In the genomic region with DNA sequence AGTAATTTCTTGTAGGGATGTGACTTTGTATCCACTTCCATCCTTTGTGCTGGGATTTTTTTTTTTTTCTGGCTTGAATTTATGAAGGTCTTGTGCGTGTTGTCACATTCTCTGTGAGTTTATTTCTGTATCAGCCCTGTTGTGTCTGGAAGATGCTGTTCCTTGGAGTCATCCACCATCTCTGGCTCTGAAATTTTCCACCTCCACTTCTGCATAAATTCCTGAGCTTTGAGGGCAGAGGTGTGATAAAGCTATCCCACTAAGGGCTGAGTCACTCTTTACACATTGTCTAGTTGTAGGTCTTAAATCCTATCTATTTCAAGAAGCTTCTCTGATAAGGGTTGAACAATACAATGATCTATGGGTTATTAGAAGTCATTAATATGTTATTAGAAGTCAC, we compare ENCODE assay signal across 29 mouse cellular contexts.
DNase-seq lines count a peak whose midpoint lies in the region; ATAC-seq lines count a peak whose summit lies in the region.
"Had no signal": no experiment of that assay in that cellular context is flagged by ENCODE, and none has a peak within 500 bp of the region (broad histone marks: within the 10 kb centered on the region; RNA-seq: fewer than 3 reads in every experiment).

No protein-coding gene starts in this region.

- WGBS in intestine, embryonic 15.5 days: 93% methylated on average over 1 of the region's 1 CpGs

- H3K27ac ChIP-seq in intestine, embryonic 15.5 days: no peak overlapping the region
- H3K27ac ChIP-seq: embryonic facial prominence, embryonic 10.5 days; embryonic facial prominence, embryonic 13.5 days; forebrain, embryonic 12.5 days; forebrain, embryonic 15.5 days; heart, adult 2 months; hindbrain, embryonic 12.5 days; hindbrain, embryonic 15.5 days had no signal

- no peaks in the 10 kb centered on the region for H3K27me3 ChIP-seq in intestine, embryonic 15.5 days (replicated peaks)
- H3K27me3 ChIP-seq: CH12.LX; embryonic facial prominence, embryonic 13.5 days; forebrain, embryonic 12.5 days; forebrain, embryonic 15.5 days; hindbrain, embryonic 12.5 days; hindbrain, embryonic 15.5 days; Patski had no signal

- H3K9ac ChIP-seq in intestine, embryonic 15.5 days: no peak overlapping the region
- H3K9ac ChIP-seq: embryonic facial prominence, embryonic 13.5 days; forebrain, embryonic 12.5 days; forebrain, embryonic 15.5 days; hindbrain, embryonic 12.5 days; hindbrain, embryonic 15.5 days had no signal

- DNase-seq in frontal cortex, adult 2 months (ENCODE audit: extremely low spot score in 1 of 2, low spot score in 1 of 2): peak; percentile 32 to 71
- DNase-seq in frontal cortex, postnatal 25 days (ENCODE audit: low spot score in 2 of 2): no peak
- DNase-seq in left cerebral cortex, adult 11 months (ENCODE audit: low spot score): peak; percentile 34
- DNase-seq in left cerebral cortex, postnatal 10 days (ENCODE audit: extremely low spot score in 1 of 2, low spot score in 2 of 2): no peak
- peak; percentile 12 to 31 for DNase-seq in right cerebral cortex, adult 2 months (ENCODE audit: low spot score in 2 of 2)
- DNase-seq in right cerebral cortex, postnatal 10 days (ENCODE audit: low spot score in 2 of 2): no peak
- DNase-seq in right cerebral cortex, postnatal 36 days (ENCODE audit: low spot score in 2 of 2): peak; percentile 7 to 50
- DNase-seq: adrenal gland, adult 2 months; adrenal gland, postnatal 14 days; B cell, adult 2 months; cerebellum, adult 11-12 months; cerebellum, adult 8-10 months; cerebellum, postnatal 10 days; cerebellum, postnatal 36 days; embryo, embryonic 11 days; gastrocnemius, postnatal 25 days; heart, adult 2 months had no signal

- H3K36me3 ChIP-seq in intestine, embryonic 15.5 days: no peaks in the 10 kb centered on the region
- H3K36me3 ChIP-seq: forebrain, embryonic 15.5 days had no signal

- no peak for ATAC-seq in intestine, embryonic 15.5 days
- ATAC-seq: forebrain, embryonic 15.5 days; Patski had no signal

- intact Hi-C loops in left cerebral cortex, postnatal 10 days (cut with DNase I): no loop called here

- no peak overlapping the region for H3K4me3 ChIP-seq in intestine, embryonic 15.5 days (replicated peaks)
- H3K4me3 ChIP-seq: embryonic facial prominence, embryonic 10.5 days; embryonic facial prominence, embryonic 13.5 days; erythroblast, embryonic 14.5 days; forebrain, embryonic 12.5 days; forebrain, embryonic 15.5 days; heart, adult 2 months; hindbrain, embryonic 12.5 days; hindbrain, embryonic 15.5 days had no signal

- no peaks in the 10 kb centered on the region for H3K4me1 ChIP-seq in intestine, embryonic 15.5 days (replicated peaks)
- H3K4me1 ChIP-seq: embryonic facial prominence, embryonic 10.5 days; embryonic facial prominence, embryonic 13.5 days; forebrain, embryonic 12.5 days; forebrain, embryonic 15.5 days; hindbrain, embryonic 12.5 days; hindbrain, embryonic 15.5 days had no signal

- no peak overlapping the region for H3K4me2 ChIP-seq in intestine, embryonic 15.5 days (replicated peaks)
- H3K4me2 ChIP-seq: embryonic facial prominence, embryonic 13.5 days; forebrain, embryonic 12.5 days; forebrain, embryonic 15.5 days; heart, embryonic 11.5 days; hindbrain, embryonic 12.5 days; hindbrain, embryonic 15.5 days had no signal

- no peaks in the 10 kb centered on the region for H3K9me3 ChIP-seq in intestine, embryonic 15.5 days
- H3K9me3 ChIP-seq: embryonic facial prominence, embryonic 10.5 days; embryonic facial prominence, embryonic 13.5 days; forebrain, embryonic 12.5 days; forebrain, embryonic 15.5 days; G1E; hindbrain, embryonic 12.5 days; hindbrain, embryonic 15.5 days had no signal

Comparison
In these comparisons a context has a peak if more than half of its experiments do, and no peak if none do; other contexts are left out.
1. DNase-seq: peak in frontal cortex, adult 2 months (2 of 2), left cerebral cortex, adult 11 months (single experiment), right cerebral cortex, adult 2 months (2 of 2) and right cerebral cortex, postnatal 36 days (2 of 2); none in frontal cortex, postnatal 25 days (0 of 2), left cerebral cortex, postnatal 10 days (0 of 2) and right cerebral cortex, postnatal 10 days (0 of 2).